Mouse (Mus musculus) kidney, postnatal 14 days (tissue): ENCODE results near the gene Olfr1487.
"Not testable (repeated sequence)": the region's sequence is repeated elsewhere in the genome, so short reads cannot be mapped to it uniquely, and the experiment has no call there.

Source experiments
- DNase-seq: peaks from one replicate; pipeline ENCODE4 v3.0.0; 2022; ENCODE audit warnings: mixed read lengths

The Olfr1487 gene

GRCm38 (mm10) chr19:13617075-13617474, at the start of gene Olfr1487:
TSS of gene Olfr1487 (plus strand) at chr19:13617375.
- DNase-seq = not testable (repeated sequence)

GRCm38 (mm10) chr19:13583211-13583610, 34.0 kb upstream of the Olfr1487 start, which contains the start of gene Olfr1484:
TSS of gene Olfr1484 (plus strand) at chr19:13583511.
- no peak for DNase-seq

DNA sequence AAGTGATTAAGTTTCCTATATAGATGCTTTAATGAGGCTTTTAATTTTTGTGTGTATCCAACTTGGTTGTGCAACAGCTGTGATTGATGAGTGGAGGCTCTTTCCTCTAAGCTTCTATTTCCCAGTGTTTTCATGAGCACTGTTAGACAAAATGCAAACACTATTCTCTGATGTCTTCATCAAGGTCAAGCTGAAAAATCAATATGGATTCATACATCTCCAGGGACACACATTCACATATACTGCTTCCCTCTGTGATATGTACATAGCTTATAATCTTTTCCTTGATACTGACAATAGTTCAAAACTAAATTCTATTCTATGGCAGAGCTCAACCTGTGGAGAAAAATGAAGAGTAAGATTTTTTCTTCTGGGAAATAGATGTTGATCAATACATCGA, 14.1 kb downstream of the Olfr1487 start, which contains the start of gene Olfr1489:
Olfr1489 (plus strand) TSS at position 301 of the 400 bp plus-strand sequence.
- DNase-seq = no peak

- DNase-seq = no peak
Measured at GRCm38 (mm10) chr19:13650791-13651190, 33.6 kb downstream of the Olfr1487 start, which contains the start of gene Olfr1490. TSS of gene Olfr1490 (plus strand) at chr19:13651091.
